Mouse (Mus musculus) layer of hippocampus, adult 8-10 months (tissue): ENCODE data around the gene Osbpl2. TPM values are rescaled to one million over a fixed set of nuclear protein-coding genes. Genes with fewer than 3 reads are reported as not detected.
"Not testable (repeated sequence)": the region's sequence is repeated elsewhere in the genome, so short reads cannot be mapped to it uniquely, and the experiment has no call there.

Source experiments
- DNase-seq, 2 experiments: peaks; one replicate each; pipeline ENCODE4 v3.0.0; 2022; ENCODE audit warnings: low spot score in 2 of 2
- total RNA-seq, 4 experiments: library from RNA; stranded (reverse); gene quantifications; 2 replicates each; pipeline ENCODE4 v1.2.4; 2022

The Osbpl2 gene
- total RNA-seq, 4 experiments from 2014 or later, result 49.3 to 57.5 (median 52.7) TPM

DNA sequence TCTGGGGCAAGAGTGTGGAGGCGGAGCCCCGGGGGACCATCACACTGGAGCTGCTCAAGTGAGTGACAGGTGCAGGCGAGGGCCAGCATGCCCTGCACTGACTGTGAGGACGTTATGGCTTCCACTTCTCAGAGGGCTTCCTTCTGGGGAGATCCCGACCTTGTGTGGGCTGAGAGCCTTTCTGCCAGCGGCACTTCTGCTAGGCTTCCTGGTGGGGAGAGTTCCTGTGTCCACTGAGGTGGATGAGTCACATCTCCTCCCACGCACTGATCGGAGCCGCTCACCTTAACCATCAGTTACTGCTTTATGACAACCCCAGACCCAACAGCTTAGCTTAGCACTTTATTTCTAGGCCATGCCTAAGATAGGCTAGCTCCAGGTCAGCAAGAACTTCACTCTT, 29.4 kb downstream of the Osbpl2 start:
- no peak for DNase-seq

DNA sequence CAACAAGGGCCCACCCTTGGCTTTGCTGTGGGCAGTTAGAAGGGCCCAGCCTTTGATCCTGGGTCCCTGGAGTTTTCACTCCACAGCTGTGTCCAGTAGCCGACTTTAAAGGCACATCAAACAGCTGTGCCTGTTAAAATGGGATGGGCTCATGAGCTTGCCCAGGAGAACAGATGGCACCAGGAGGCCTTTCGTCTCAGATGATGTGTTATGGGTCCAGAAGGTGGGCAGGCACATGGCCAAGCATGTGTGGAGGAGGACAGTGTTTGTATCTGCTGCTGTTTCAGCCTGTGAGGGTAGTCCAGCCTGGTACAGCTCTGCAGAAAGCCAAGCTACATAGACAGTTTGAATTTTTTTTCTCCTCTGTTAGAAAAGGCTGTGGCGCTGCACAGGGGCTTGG, 35.7 kb downstream of the Osbpl2 start:
- peak in 1 of 2 experiments; percentile 39 for DNase-seq

DNA sequence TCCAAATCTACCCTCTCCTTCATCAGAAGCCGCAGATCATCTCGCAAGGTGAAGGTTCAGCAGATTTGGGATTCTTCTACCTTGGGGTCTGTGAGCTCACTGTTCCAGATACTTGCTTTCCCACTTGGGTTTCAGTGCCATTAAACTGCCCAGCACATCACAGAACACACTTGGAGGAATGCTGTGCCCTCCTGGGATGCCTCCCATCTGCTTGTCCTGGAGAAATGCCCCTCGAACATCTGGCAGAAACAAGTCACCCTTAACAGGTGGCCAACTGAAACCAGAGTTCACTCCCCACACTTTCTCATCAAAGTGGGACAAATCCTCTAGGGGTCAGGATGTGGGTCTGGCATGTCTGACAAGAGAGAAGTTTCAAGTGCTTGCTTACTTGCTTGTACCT, 39.5 kb downstream of the Osbpl2 start:
- DNase-seq, result no peak

DNA sequence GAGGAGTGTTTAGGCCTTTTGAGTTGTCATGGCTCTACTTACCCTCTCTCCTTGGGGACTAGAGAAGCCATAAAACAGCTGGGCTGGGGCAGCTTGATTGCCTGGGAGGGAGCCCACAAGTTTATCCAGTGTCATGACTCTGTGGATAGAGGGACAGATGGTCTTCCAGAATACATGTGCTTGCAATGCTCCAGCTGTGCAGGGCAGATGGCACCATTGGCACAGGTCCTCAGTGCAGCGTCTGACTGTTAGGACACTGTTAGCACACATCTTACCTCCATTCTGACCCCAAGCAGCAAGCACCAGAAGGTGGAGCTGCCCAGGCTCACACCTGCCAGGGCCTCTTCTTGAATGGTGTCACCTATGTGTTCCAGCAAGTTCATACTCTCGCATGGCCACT, 46.7 kb downstream of the Osbpl2 start:
- DNase-seq, result no peak

DNA sequence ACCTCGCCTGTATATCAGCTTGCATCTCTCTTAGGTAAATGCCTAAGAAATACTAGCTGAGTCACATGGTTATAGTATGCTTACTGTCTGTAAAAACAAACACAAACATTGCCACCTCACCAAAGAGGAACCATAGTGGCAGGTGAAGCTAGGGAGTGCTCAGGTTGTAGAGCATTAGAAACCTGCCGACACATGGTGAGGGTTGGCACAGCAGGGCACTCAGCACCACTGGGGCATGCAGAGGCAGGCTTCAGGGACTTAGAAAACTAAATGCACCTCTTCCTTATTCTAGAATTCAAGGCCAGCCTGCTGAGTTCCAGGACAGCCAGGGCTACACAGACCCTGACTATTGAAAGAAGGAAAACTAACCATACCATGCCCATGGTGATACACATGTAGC, 47.8 kb downstream of the Osbpl2 start:
- DNase-seq, result no peak

DNA sequence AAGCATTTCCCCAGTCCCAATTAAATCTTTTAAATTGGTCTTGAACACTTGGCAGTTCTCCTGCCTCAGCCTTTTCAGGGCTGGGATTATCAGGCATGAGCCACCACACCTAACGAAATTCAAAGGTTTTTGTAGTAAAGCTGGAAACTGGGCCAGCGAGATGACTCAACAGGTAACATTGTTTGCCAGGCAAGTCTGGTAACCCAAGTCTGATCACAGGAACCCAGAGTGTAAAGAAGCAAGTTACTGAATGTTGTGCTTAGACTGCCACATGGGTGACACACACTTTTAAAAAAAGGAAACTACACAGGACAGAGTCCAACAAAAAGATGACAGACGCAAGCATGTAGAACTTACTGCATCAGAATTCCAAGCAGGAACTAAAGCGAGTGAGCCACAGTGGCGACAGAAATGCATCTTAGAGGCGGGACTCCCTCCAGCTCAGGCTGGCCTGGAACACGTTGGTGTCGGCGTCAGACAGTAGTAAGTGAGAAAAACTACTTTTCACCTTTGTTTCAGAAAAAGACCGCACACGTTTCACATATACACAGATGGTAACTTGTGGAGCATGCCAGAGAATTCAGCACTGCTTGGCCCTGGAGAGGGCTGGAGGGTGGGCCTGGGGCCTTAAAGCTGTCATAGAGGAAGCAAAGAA, 51.2 kb downstream of the Osbpl2 start:
- DNase-seq, result no peak

DNA sequence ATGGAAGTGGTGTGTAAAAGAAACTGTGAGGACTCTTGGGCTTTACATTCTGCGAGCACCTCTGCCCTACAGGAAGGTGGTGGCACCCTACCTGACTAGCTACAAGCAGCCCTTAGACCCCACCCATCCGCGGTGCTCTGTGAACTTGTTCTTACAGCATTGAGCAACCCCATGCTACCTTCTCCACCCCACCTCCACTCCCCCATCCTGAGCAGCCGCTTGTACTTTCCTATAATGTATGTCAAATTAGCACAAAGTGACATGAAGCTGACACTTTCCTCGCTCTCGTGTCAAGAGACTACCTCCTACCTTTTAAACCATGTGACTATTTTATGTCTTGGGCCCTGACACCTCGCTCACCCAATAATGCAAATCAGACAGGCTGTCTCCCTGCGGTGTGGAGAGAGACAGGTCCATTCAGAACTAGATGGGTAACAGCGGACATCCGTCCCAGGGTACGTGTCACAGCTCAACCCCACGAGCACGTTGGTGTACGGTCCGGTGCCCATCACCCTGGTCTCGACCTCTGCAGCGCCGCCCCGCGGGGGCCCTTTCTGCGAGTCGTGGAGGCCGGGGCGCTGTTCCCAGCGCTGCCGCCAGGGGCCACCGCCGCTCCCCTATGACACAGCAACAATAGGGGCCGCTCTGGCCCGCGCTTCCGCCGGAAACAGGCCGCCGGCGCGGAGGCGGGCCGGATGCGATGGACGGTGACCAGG, 51.9 kb downstream of the Osbpl2 start, which contains the start of gene Adrm1:
Gene Adrm1, plus strand, starts transcription at position 680 of the 716 bp plus-strand sequence.
- DNase-seq, result peak; percentile 91 to 97

DNA sequence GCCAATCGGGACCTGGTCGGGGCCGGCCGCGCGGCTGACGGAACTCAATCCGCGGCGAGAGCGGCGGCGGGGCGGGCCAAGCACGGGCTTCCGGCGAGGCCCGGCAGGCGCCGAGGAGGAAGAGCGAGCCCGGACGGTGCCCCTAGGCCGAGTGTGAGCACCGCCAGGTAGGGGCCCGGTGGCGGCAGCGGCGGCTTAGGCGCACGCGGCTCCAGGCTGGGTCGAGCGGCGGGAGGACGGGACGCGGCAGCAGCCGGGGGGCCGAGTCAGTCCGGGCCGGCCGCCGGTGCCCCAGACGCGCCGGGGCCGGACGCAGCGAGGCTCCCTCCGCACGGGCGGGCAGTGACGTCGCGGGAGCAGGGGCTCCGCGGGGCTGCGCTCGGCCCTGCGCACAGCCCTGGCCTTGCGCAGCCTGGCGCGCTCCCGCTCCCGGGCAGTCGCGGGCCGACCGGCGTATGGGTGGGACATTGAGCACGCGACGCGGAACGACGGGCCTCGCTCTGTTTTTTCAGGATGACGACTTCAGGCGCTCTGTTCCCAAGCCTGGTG, 52.5 kb downstream of the Osbpl2 start:
- DNase-seq, result no peak

DNA sequence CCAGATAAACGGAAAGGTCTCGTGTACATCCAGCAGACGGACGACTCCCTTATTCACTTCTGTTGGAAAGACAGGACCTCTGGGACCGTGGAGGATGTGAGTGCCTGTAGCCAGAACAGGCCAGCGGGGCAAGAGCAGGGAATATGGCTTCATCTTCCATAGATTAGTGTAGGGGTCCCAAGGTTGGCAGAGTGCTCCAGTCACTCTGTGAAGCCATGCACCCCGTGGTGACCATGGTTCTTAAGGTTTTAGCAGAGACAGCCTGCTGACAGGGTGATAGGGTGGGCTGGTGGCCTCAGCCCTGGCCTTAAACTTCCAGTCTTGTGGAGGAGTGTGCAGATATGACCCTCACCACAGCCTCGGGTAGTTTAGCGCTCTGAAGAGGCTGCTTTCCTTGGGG, 53.0 kb downstream of the Osbpl2 start:
- DNase-seq, result no peak

DNA sequence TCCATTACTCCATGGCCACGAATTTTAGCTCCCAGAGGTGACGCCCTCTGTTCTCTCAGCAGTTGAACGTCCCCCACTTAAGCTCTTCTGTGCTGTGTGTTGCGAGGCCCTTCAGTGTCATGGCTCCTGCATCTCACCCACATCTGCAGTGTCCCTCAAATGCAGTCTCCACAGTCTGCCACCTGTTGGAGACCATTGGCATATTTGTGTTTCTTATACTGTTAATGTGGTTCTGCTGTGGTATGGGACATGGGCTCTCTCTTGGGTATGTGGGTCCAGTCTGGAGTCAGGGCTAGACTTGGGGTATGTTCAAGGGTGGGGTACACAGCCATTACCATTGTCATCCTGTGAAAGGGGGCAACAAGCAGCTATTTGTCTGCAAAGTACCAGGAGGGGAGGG, 54.1 kb downstream of the Osbpl2 start:
- DNase-seq, result no peak

DNA sequence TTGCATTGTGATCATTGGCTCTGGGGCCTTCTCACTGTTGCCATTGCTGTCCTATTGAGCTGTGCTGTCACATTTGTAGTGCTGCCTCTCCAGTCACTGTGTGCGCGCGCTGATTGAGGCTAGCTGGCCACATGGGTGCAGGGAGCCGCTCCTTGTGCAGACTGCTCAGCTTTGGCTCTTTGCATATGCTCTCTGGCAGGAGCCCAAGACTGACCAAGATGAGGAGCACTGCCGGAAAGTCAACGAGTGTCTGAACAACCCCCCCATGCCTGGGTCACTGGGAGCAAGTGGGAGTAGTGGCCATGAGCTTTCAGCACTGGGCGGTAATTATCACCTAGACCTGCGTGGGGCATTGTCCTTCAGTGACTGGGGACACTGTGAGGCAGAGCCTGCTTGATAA, 54.6 kb downstream of the Osbpl2 start:
- DNase-seq, result not testable (repeated sequence)

DNA sequence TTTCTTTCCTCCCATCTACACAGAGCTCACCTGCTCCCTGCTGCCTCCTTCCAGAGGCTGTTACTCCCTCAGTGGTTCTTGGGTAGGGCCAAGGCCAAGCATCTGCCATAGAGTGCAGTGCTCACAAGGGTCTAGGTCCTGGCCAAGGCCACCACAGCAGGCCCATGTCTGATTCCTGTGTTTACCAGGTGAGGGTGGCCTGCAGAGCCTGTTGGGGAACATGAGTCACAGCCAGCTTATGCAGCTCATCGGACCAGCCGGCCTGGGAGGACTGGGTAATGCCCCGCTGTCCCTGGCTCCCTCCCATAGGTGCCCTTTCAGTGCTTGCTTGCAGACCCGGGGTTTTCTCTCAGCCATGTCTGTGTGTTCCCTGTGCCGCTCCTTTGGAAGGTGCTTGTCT, 55.0 kb downstream of the Osbpl2 start:
- no peak for DNase-seq

DNA sequence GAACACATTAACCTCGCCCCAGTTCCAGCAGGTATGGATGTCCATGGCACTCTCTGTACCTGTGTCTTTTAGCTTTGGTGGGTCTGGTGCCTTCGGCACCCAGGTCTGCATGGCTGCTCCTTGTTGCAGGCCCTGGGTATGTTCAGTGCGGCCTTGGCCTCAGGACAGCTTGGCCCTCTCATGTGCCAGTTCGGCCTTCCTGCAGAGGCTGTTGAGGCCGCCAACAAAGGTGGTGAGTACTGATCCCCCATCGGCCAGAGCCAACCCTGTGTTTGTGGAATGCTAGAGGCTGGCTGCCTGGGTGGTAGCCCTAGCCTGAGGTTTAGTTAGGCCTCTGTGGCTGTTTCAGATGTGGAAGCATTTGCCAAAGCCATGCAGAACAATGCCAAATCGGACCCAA, 56.6 kb downstream of the Osbpl2 start:
- DNase-seq, result no peak

DNA sequence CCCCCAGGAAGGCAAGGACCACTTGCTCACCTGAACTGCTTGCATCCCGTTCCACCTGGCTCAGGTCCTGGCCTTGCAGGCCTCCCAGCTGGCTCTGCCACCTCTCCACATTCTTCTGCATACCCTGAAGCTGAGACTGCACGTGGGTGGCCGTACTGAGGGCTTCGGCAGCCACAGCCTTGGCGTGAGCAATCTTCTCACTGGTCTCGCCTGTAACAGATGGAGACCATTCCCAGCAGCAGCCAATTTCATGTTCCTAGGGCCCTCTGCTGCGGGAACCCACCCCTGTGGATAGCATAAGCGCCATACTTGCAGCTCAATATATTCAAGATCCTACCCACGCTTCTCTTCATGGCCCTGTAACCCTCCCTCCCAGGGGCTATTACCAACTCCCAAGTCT, 62.4 kb downstream of the Osbpl2 start:
- no peak for DNase-seq

DNA sequence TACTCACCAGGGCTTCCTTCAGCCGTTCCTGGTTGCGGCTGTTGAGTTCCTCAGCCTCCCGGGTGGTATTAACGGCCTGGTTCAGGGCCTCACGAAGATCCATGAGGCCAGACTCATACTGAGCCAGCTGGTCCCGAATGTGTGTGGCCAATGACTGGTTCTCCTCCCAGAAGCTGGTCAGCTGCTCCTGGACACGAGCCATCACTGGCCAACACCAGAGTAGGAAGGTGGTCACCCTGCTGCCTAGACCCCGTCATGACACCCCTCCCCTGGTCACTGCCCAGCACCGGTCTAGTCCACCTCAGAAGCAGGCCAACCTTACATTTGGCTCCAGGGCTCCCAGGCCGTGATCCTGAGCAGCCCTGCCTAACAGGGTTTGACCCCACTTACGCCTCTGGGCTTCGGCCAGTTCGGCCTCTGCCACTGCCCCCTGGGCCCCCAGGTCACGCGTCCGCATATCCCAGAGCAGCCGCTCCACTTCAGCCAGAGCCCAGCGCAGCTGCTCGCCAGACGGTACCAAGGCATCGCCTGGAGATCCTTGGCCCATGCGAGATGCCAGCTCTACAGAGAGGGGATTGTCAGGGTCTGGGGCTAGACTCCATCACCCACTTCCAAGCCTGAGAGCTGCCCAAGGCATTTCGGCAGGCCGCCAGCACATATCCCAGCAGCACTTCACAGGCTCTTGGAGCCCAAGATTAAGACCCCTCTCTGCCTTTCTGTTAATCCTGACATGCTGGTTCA, 65.1 kb downstream of the Osbpl2 start:
- no peak for DNase-seq

DNA sequence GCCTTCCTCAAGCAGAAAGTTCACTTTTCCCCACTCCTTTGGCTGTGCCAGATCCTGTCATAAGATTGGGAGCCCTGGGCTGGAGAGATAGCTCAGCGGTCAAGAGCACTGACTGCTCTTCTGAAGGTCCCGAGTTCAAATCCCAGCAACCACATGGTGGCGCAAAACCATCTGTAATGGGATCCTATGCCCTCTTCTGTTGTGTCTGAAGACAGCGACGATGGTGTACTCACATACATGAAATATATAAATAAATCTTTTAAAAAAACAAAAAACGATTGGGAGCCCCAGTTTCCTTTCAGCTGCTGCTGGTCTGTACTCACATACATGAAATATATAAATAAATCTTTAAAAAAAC, 65.6 kb downstream of the Osbpl2 start:
- no peak for DNase-seq

DNA sequence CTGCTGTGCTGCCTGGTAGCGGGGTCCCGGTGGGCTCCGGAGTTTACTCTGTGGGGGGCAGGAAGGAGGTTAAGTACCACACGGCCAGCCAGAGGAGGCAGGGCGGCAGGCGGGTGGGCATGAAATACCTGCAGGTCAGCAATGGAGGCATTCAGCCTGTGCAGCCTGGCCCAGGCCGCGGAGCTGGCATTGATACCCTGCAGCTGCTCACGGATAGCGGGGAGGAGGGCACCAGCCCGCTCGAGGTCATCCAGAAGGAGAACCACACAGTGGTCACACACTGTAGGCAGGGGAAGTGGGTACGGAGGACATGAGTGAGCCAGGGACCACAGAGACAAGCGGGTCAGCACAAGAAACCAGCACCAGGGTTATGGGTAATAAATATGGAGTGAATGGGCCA, 66.6 kb downstream of the Osbpl2 start:
- no peak for DNase-seq

DNA sequence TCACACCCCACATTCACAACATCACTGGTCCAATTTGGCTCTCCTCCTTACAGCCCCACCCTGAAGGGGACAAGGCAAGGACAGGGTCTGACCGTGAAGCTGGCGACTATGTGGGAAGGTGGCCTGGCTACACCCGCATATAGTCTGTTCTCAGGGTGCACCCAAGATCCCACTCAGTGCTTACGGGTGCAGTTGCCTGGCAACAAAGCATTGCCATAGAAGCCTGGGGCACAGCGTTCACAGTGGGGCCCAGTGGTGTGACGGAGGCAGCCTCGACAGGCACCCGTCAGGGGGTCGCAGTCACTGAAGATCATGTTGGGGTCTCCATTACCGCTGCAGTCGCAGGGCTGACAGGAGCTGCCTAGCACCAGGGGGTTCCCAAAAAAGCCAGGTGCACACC, 68.3 kb downstream of the Osbpl2 start:
- DNase-seq, result no peak

DNA sequence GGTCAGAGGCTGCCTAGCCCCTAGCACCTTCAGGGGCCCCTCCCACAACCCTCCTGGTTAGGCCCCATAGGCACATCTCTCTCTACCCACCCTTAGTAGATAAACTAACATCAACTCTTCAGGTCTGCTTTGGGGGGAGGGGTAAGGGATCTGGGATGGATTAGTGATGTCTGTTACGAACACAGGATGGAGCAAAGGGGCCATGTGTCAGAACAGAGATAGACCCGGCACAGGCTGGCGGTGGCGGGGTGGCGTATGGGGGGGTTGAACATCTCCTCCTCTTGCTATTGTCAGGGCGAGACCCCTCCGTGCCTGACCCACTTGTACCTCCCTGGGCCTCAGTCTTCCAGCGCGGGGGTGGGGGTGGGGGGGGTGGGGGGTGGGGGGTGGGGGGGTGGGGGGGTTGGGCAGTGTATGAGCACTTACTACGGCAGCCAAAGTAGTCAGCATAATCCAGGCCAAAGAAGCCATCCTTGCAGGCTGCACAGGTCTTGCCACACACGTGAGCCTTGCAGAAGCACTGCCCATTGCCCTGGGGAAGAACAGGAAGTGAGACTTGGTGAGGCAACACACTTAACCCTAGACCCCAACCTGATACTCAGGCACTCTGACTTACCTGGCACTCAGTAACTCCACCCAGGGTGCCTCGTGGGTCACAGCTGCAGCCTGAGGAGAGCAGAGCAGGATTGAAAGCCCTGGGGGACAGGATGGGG, 77.7 kb downstream of the Osbpl2 start:
- no peak for DNase-seq

DNA sequence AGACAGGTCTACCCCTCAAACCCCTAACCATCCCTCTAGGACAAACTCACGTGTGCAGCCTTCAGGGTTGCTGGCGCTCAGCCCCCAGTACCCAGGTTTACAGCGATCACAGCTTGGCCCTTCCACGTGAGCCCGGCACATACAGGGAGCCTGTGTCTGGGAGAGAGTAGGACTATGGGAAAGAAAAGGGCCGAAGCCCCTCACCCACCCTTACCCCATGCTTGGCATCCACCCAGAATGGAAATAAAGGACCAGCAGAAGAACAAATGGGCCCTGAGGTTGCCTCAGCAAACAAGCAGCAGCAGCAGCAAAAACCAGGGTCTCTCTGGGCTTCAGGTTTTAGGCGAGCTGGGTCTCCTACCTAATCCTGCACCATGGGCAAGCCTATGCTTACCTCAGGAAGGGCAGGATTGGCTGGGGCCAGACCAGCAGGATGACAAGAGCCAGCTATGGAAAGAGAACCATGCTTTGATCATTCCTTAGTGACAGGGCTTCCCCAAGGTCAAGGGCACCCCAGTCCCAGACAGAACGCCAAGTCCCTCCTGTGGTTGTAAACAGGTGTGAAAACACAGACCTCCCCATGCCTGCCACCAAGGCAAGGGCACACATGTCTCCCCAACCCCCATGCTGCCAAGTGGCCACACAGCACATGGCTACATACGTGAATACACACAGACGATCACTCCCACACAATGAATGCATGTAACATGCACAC, 78.4 kb downstream of the Osbpl2 start:
- no peak for DNase-seq

DNA sequence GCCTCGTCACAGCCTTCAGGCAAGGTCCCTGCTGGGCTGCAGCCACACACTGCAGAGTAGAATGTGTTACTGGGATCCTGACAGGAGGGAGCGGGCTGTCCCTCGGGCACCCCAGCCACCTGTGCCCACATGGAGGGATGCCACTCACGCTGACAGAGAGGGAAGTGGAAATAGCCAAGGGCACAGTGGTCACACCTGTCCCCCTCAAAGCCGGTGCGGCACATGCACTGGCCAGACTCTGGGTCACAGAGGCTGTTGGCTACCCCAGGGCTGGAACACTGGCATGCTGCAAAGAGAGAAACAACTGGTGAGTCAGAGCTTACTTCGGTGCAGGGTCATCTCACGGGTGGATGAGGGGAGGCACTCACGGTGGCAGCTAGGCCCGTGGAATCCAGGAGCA, 79.7 kb downstream of the Osbpl2 start:
- no peak for DNase-seq
